Mouse (Mus musculus): ENCODE measurements around the gene Exoc4.

The Exoc4 gene

GRCm38 (mm10) chr6:33248894-33249758 is at the start of gene Exoc4:
Gene Exoc4, plus strand, starts transcription at chr6:33249085.
- peak; percentile 91 to 98 for DNase-seq

- DNase-seq, result no peak
These were observed 30.1 kb upstream of the Exoc4 start for GRCm38 (mm10) chr6:33218780-33219179.

- no peak for DNase-seq
These were observed 22.2 kb upstream of the Exoc4 start for GRCm38 (mm10) chr6:33226700-33227099.

GRCm38 (mm10) chr6:33227371-33227770 is 21.5 kb upstream of the Exoc4 start:
- DNase-seq, result no peak

- DNase-seq, result no peak
These were observed 7.6 kb upstream of the Exoc4 start for GRCm38 (mm10) chr6:33241250-33241649.

- no peak for DNase-seq
These were observed 4.3 kb upstream of the Exoc4 start for GRCm38 (mm10) chr6:33244546-33244945.

GRCm38 (mm10) chr6:33247146-33247545 is 1.7 kb upstream of the Exoc4 start:
- DNase-seq, result no peak

- DNase-seq, result no peak
These were observed 1.1 kb upstream of the Exoc4 start for GRCm38 (mm10) chr6:33247576-33248355.

- DNase-seq, result no peak
These were observed 7.8 kb downstream of the Exoc4 start for GRCm38 (mm10) chr6:33256638-33257037.

- no peak for DNase-seq
These were observed 8.3 kb downstream of the Exoc4 start for GRCm38 (mm10) chr6:33257076-33257789.

- no peak for DNase-seq
These were observed 11.0 kb downstream of the Exoc4 start for GRCm38 (mm10) chr6:33259926-33260325.

GRCm38 (mm10) chr6:33261606-33262005 is 12.7 kb downstream of the Exoc4 start:
- no peak for DNase-seq

- DNase-seq, result no peak
These were observed 15.1 kb downstream of the Exoc4 start for GRCm38 (mm10) chr6:33263950-33264349.

- DNase-seq, result no peak
These were observed 15.5 kb downstream of the Exoc4 start for GRCm38 (mm10) chr6:33264388-33264787.

GRCm38 (mm10) chr6:33267571-33267970 is 18.7 kb downstream of the Exoc4 start:
- DNase-seq, result no peak

GRCm38 (mm10) chr6:33283523-33283922 is 34.6 kb downstream of the Exoc4 start:
- DNase-seq, result no peak

GRCm38 (mm10) chr6:33283936-33284335 is 35.1 kb downstream of the Exoc4 start:
- no peak for DNase-seq

GRCm38 (mm10) chr6:33286376-33286775 is 37.5 kb downstream of the Exoc4 start:
- DNase-seq, result no peak

- DNase-seq, result peak; percentile 49 to 50
These were observed 45.7 kb downstream of the Exoc4 start for GRCm38 (mm10) chr6:33294626-33295025.

- no peak for DNase-seq
These were observed 48.7 kb downstream of the Exoc4 start for GRCm38 (mm10) chr6:33297566-33297965.

GRCm38 (mm10) chr6:33298768-33299167 is 49.9 kb downstream of the Exoc4 start:
- DNase-seq, result no peak

- no peak for DNase-seq
These were observed 57.1 kb downstream of the Exoc4 start for GRCm38 (mm10) chr6:33305996-33306395.

GRCm38 (mm10) chr6:33308646-33309045 is 59.8 kb downstream of the Exoc4 start:
- peak; percentile 20 to 41 for DNase-seq
